Comparison of ENCODE assay signal across 14 mouse cellular contexts in genomic region chr5:105523452-105523851, GRCm38 (mm10). TPM values are rescaled to one million over a fixed set of nuclear protein-coding genes. Genes with fewer than 3 reads are reported as not detected.
A peak's percentile ranks its signal among the peaks of the same experiment; 100 is the strongest.
DNase-seq lines count a peak whose midpoint lies in the region; ATAC-seq and TF ChIP-seq lines count a peak whose summit lies in the region.
"Had no signal": no experiment of that assay in that cellular context is flagged by ENCODE, and none has a peak within 500 bp of the region (broad histone marks: within the 10 kb centered on the region; RNA-seq: fewer than 3 reads in every experiment).

No protein-coding gene starts in this region.

- H3K9me3 ChIP-seq in megakaryocyte, embryonic 14.5 days: no peaks in the 10 kb centered on the region
- no peaks in the 10 kb centered on the region for H3K9me3 ChIP-seq in liver, embryonic 14.5 days (ENCODE audit: control insufficient read depth, low read length)
- H3K9me3 ChIP-seq: forebrain, embryonic 13.5 days; midbrain, embryonic 13.5 days; neural tube, embryonic 13.5 days had no signal

- peak overlapping the region; percentile 77 for H3K27ac ChIP-seq in liver, embryonic 14.5 days
- H3K27ac ChIP-seq: forebrain, embryonic 13.5 days; midbrain, embryonic 13.5 days; neural tube, embryonic 13.5 days had no signal

- peaks cover 91% of the 10 kb centered on the region for H3K4me1 ChIP-seq in megakaryocyte, embryonic 14.5 days
- H3K4me1 ChIP-seq in liver, embryonic 14.5 days (replicated peaks; ENCODE audit: control insufficient read depth in 2 of 2, insufficient read depth in 2 of 2, low read length in 1 of 2): peaks cover 64 to 67% of the 10 kb centered on the region in 2 experiments

- H3K4me3 ChIP-seq in megakaryocyte, embryonic 14.5 days (replicated peaks): peak overlapping the region; percentile 83
- peak overlapping the region; percentile 22 to 40; a peak in 3 of 4 replicates for H3K4me3 ChIP-seq in liver, embryonic 14.5 days (ENCODE audit: insufficient read depth in 1 of 2, low read depth in 2 of 2, low read length in 2 of 2)
- H3K4me3 ChIP-seq: forebrain, embryonic 13.5 days; midbrain, embryonic 13.5 days; neural tube, embryonic 13.5 days had no signal

- no peaks in the 10 kb centered on the region for H3K27me3 ChIP-seq in megakaryocyte, embryonic 14.5 days (replicated peaks)
- no peaks in the 10 kb centered on the region for H3K27me3 ChIP-seq in liver, embryonic 14.5 days (ENCODE audit: control insufficient read depth, insufficient read depth, low read length)
- H3K27me3 ChIP-seq: forebrain, embryonic 13.5 days; midbrain, embryonic 13.5 days; neural tube, embryonic 13.5 days had no signal

- peak; percentile 92 for TF ChIP-seq EP300 in liver, embryonic 14.5 days (IDR thresholded peaks at IDR 0.05; ENCODE audit: low read depth)

- no peak for TF ChIP-seq CTCF in liver, embryonic 14.5 days (IDR thresholded peaks at IDR 0.05; ENCODE audit: low read depth)

- H3K4me2 ChIP-seq in liver, embryonic 14.5 days (ENCODE audit: low read depth): peak overlapping the region; percentile 72
- H3K4me2 ChIP-seq: forebrain, embryonic 13.5 days; midbrain, embryonic 13.5 days; neural tube, embryonic 13.5 days had no signal

- H3K36me3 ChIP-seq in megakaryocyte, embryonic 14.5 days (replicated peaks; ENCODE audit: low read length): peaks cover 53% of the 10 kb centered on the region
- H3K36me3 ChIP-seq in liver, embryonic 14.5 days (replicated peaks; ENCODE audit: control insufficient read depth, insufficient read depth, low read depth): peaks cover 9% of the 10 kb centered on the region; the same call in 1 of the 2 replicates

- peak; percentile 41 to 44 for DNase-seq in heart, adult 9 months (ENCODE audit: low spot score in 2 of 2)
- DNase-seq in liver, embryonic 14.5 days (ENCODE audit: low read depth in 3 of 3, low spot score in 3 of 3): peak; percentile 57 to 69 (median 67)
- no peak for DNase-seq in adrenal gland, adult 2 months
- no peak for DNase-seq in layer of hippocampus, adult 11-12 months (ENCODE audit: low spot score)
- no peak for DNase-seq in ovary, postnatal 36 days (ENCODE audit: low spot score)
- DNase-seq: cerebellum, adult 11 months; right cerebral cortex, postnatal 25 days had no signal

- H3K9ac ChIP-seq in liver, embryonic 14.5 days (replicated peaks): peak overlapping the region; percentile 53
- H3K9ac ChIP-seq: forebrain, embryonic 13.5 days; midbrain, embryonic 13.5 days; neural tube, embryonic 13.5 days had no signal

- WGBS in liver, embryonic 14.5 days (ENCODE audit: insufficient replicate concordance): 8% methylated on average over 3 of the region's 3 CpGs

- ATAC-seq in megakaryocyte, adult 5-6 weeks (ENCODE audit: poor library complexity, severe bottlenecking): no peak
- ATAC-seq in liver, embryonic 14.5 days (ENCODE audit: insufficient read depth): peak; percentile 52
- peak; percentile 60 for ATAC-seq in megakaryocyte-erythroid progenitor cell, adult 5-6 weeks (replicated peaks; ENCODE audit: low FRiP score, low TSS enrichment, poor library complexity, severe bottlenecking)
- ATAC-seq: activated CD4-positive, CD25-positive, alpha-beta regulatory T cell, adult 4 months; forebrain, embryonic 13.5 days; midbrain, embryonic 13.5 days had no signal

RNA-seq across cellular contexts. Expression of gene Lrrc8c, which starts 4.3 kb away (rescaled TPM):
- polyA plus RNA-seq in megakaryocyte, embryonic 14.5 days (2012; ENCODE audit: insufficient read depth, low replicate concordance): 30.7 and 117 TPM in 2 replicates
- 51.2 and 57.7 TPM in 2 replicates for total RNA-seq in megakaryocyte, adult 5-6 weeks (2015)
- total RNA-seq in megakaryocyte, adult 5-6 weeks (2017): 9.7 and 12.2 TPM in 2 replicates
- 6.2 and 6.5 TPM in 2 replicates for polyA plus RNA-seq in liver, embryonic 14.5 days (2012; rRNA removed)
- 18.0 and 22.4 TPM in 2 replicates for polyA plus RNA-seq in liver, embryonic 14.5 days (2014; fragmentation: Nextera tagmentation; extraction: Ambion mirVana)
- total RNA-seq in megakaryocyte-erythroid progenitor cell, adult 5-6 weeks (2014; fragmentation: Nextera tagmentation): 64.7 and 81.9 TPM in 2 replicates
- total RNA-seq in megakaryocyte-erythroid progenitor cell, adult 5-6 weeks (2017): 15.3 and 22.5 TPM in 2 replicates
- 10 to 100 TPM; 21.5 to 25.9 TPM for total RNA-seq in adrenal gland, adult 2 months (2021)
- 43.5 and 63.9 TPM in 2 replicates for polyA plus RNA-seq in adrenal gland, adult 2 months (2012; rRNA removed)

Comparison
In these comparisons a context has a peak if more than half of its experiments do, and no peak if none do; other contexts are left out.
1. DNase-seq: peak in heart, adult 9 months (2 of 2) and liver, embryonic 14.5 days (3 of 3); none in adrenal gland, adult 2 months (single experiment), layer of hippocampus, adult 11-12 months (single experiment) and ovary, postnatal 36 days (single experiment).